Mouse (Mus musculus): ENCODE results near the gene Adora3. TPM values are rescaled to one million over a fixed set of nuclear protein-coding genes. Genes with fewer than 3 reads are reported as not detected.

Gene Adora3
- polyA plus RNA-seq, 1 experiment from 2014 or later: not detected

Other genes starting within 250 kb of the Adora3 start
- gene Ddx20, start 183.3 kb upstream of the Adora3 start, polyA plus RNA-seq (2014; fragmentation: Nextera tagmentation; extraction: Ambion mirVana): 46.3 and 52.7 TPM in 2 replicates
- gene Inka2, start 166.3 kb upstream of the Adora3 start, polyA plus RNA-seq (2014; fragmentation: Nextera tagmentation; extraction: Ambion mirVana): 0.34 and 0.56 TPM in 2 replicates
- 87.0 and 91.8 TPM in 2 replicates for gene Rap1a, start 69.5 kb upstream of the Adora3 start, polyA plus RNA-seq (2014; fragmentation: Nextera tagmentation; extraction: Ambion mirVana)
- not detected in 2 replicates for gene Tmigd3, start within 50 bp of the Adora3 start, polyA plus RNA-seq (2014; fragmentation: Nextera tagmentation; extraction: Ambion mirVana)
- 0.63 and 0.83 TPM in 2 replicates for gene I830077J02Rik, start 61.8 kb downstream of the Adora3 start, polyA plus RNA-seq (2014; fragmentation: Nextera tagmentation; extraction: Ambion mirVana)
- 132 and 136 TPM in 2 replicates for gene Wdr77, start 88.5 kb downstream of the Adora3 start, polyA plus RNA-seq (2014; fragmentation: Nextera tagmentation; extraction: Ambion mirVana)
- 566 and 581 TPM in 2 replicates for gene Atp5f1, start 89.2 kb downstream of the Adora3 start, polyA plus RNA-seq (2014; fragmentation: Nextera tagmentation; extraction: Ambion mirVana)
- gene Ovgp1, start 102.9 kb downstream of the Adora3 start, polyA plus RNA-seq (2014; fragmentation: Nextera tagmentation; extraction: Ambion mirVana): 2.6 and 4.3 TPM in 2 replicates
- 0.20 TPM in 1 of 2 replicates, not detected in the other for gene Pifo, start 143.8 kb downstream of the Adora3 start, polyA plus RNA-seq (2014; fragmentation: Nextera tagmentation; extraction: Ambion mirVana)
- gene Chil5, start 162.0 kb downstream of the Adora3 start, polyA plus RNA-seq (2014; fragmentation: Nextera tagmentation; extraction: Ambion mirVana): not detected in 2 replicates
- not detected in 2 replicates for gene Chia1, start 242.4 kb downstream of the Adora3 start, polyA plus RNA-seq (2014; fragmentation: Nextera tagmentation; extraction: Ambion mirVana)

Measured in midbrain, embryonic 11.5 days (tissue).